Mouse (Mus musculus) skeletal muscle tissue, adult 2 months (tissue): ENCODE measurements at regions not wholly inside any gene's neighbourhood (a gene's known extent, or its start where the extent isn't known, plus 50 kb on each side); places are given as distances from the start of the nearest gene placed in this dataset.

Source experiments
- DNase-seq: peaks from one replicate; pipeline ENCODE4 v3.0.0-alpha.2; 2012; ENCODE audit warnings: low read depth, low spot score

GRCm38 (mm10) chr5:51840638-51841329 lies 273.3 kb upstream of the Ppargc1a start:
- peak; percentile 6 for DNase-seq

- DNase-seq: no peak
Observed at GRCm38 (mm10) chr5:51839292-51839691, 271.8 kb upstream of the Ppargc1a start.

- no peak for DNase-seq
Observed at GRCm38 (mm10) chr5:51830551-51830950, 263.0 kb upstream of the Ppargc1a start.

DNA sequence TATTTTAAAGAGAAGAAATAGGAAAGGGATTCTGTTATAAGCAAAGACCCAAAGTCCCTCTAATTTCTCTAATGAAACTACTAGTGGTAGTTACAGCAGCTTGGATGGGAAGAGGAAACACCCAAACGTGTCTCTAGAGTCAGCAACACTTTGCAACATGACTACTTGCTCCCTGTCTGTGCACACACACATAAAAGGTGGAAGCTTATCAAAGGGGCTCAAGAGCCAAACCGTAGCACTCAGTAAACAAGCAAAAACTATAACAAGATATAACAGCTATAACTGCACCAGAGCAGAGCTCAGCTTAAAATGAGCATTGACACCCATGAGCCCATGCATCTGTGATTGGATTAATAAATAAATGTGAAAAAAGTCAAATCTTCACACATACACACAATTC lies 262.5 kb upstream of the Ppargc1a start:
- no peak for DNase-seq

DNA sequence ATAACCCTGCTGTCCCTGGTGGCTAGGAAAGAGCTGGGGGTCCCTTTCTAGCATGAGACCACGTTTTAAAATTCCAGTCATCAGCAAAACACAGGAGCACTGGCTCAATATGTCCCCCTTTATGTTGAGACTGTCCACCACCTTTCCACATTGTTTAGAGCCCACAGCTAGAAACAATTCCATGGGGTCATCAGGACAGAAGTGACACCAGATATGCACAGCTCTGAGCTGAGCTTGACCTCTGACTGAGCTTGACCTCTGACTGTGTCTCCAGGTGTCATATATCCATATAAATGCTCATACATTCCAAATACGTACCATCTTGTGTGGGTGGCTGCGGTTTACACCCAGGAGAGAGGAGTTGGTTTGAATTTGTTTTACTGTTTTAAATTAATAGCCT lies 262.1 kb upstream of the Ppargc1a start:
- DNase-seq: no peak

- no peak for DNase-seq
Observed at GRCm38 (mm10) chr5:51829020-51829419, 261.5 kb upstream of the Ppargc1a start.

DNA sequence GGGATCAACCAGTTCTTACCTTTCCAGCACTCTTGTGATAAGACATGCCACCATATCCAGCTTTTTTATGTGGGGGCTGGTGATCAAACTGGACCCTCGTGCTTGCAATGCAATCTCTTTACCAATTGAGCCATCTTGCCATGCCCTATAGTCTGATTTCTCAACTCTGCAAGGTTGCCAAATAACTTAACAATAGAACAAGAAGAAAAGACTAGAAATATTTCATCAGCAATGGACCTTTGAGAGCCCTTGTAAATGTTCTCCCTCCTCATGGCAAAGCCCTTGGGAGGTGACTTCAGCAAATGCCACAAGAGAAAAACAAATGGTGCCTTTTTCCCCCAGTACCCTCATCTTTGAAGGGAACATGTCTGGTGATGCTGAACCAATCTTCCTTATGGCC lies 258.7 kb upstream of the Ppargc1a start:
- DNase-seq: no peak

GRCm38 (mm10) chr5:51825584-51826088 lies 258.1 kb upstream of the Ppargc1a start:
- no peak for DNase-seq

GRCm38 (mm10) chr5:51824731-51825130 lies 257.2 kb upstream of the Ppargc1a start:
- no peak for DNase-seq

GRCm38 (mm10) chr5:51823657-51824056 lies 256.1 kb upstream of the Ppargc1a start:
- no peak for DNase-seq

DNA sequence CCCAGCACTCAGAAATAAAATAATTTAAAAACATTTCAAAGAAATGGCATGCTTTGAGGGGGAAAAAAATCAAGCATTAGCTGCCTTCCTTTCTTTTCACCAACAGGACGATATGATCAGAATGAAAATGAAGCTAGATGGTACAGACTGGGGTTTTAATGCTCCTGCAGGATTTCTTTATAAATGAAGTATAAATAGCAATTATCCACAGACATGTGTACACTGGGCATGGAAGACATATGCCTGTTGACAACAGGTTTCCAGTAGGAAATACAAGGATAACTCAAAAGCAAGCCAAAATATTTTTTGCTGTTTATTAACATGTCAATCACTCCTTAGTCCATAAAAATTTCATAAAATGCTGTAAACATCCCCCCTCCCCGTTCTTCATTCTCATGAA lies 248.7 kb upstream of the Ppargc1a start:
- DNase-seq: no peak

DNA sequence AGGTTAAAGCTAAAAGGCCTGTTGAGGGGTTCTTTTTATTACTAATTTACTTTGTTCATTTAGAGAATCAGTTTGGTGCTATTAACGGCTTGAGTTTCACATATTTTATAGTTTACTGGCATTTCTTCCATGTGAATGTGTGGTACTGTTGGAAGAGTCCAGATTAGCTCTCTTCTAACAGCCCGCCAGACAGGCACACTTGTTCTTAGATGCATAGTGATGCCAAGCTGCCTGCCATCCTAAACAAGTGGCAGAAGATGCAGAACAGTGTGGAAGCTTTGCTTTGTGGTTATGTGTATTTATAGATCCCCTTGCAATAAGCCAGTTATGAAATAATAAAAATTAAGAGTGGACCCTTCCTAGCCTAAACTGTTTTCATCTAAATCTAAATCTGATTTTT lies 244.2 kb upstream of the Ppargc1a start:
- no peak for DNase-seq

DNA sequence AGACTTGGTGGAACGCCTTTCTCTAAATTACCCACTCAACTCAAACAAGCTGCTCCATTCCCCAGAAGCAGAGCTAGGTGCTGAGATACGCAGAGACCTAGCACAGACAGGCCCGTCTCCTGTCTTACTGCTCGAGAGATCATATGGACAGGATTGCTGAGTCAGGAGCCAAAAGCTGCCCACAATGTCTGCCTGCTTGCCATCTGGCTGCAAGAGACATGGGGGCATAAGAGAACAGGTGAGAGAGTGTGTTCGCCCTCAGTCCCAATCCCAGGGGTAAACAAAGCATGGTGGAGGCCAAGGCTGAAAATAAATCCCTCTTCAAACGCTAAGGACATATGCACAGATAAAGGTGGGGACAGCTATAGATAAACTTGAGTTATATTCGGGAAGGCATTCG lies 234.0 kb upstream of the Ppargc1a start:
- no peak for DNase-seq

DNA sequence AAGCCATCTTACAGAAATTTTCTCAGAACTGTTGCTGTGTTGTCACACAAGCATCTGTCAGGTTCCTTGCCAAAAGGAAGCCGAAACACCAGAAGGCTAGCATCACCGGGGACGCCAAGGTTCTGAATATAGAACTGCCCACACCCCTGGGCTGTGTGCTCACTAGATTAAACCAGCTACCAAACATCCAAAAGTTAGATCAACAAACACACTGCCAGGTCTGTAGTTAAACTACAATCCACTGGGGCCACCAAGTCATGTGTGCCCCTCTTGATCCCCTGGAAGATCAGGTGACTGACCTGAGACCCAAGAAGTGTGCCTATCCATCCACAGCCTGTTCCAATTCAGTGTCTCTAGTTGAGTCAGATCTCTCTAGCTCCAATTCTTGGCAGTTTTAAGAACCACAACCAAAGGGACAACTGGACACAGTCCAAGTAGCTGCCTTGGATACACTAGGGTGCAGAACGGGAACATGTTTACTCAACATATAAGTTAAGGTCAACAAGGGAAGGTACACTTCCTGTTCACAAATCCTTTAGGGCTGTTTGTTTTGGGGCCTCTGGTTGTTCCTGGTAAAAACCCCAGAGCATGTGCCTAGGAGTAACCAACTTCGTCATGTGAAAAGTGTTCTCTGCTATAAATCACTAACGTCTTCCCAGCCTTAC lies 232.0 kb upstream of the Ppargc1a start:
- DNase-seq: no peak

GRCm38 (mm10) chr5:51794097-51794496 lies 226.6 kb upstream of the Ppargc1a start:
- no peak for DNase-seq

DNA sequence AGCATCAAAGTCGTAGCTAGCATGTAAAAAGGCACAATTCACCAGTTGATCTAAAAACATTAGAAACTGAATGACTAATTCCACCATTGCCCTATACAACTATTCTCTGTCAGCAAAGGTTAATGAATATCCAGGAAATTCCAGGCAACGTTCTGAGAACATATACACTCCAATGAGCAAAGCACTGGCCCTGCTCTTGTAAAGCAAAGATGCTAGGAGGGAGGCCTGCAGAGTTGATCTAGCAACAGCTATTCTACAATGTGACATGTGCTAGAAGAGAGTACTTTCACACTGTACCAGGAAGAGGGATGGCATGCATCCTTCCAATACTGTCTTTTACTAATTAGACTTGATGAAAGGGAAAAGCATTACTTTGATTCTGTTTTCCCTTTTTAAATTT lies 225.4 kb upstream of the Ppargc1a start:
- DNase-seq: no peak

GRCm38 (mm10) chr5:51788768-51789167 lies 221.2 kb upstream of the Ppargc1a start:
- no peak for DNase-seq

- DNase-seq: no peak
Observed at GRCm38 (mm10) chr5:51783523-51783922, 216.0 kb upstream of the Ppargc1a start.

DNA sequence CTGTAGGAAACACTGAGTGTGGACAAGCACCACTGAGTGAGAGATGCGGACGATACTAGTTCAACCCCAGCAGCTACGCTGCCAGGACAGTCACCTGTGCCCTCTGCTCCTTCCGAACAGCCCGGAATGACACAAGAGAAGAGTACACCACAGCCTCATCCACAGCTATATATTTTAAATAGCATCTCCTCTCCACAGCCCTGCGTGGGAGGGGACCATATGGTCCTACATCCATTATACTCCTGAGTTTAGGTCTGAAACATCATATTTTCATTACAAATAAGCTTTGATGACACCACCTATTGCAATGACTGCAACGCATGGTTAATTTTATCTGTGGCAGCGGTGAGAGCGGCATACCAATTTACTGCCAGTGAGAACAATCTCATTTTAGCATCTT lies 215.6 kb upstream of the Ppargc1a start:
- DNase-seq: no peak

DNA sequence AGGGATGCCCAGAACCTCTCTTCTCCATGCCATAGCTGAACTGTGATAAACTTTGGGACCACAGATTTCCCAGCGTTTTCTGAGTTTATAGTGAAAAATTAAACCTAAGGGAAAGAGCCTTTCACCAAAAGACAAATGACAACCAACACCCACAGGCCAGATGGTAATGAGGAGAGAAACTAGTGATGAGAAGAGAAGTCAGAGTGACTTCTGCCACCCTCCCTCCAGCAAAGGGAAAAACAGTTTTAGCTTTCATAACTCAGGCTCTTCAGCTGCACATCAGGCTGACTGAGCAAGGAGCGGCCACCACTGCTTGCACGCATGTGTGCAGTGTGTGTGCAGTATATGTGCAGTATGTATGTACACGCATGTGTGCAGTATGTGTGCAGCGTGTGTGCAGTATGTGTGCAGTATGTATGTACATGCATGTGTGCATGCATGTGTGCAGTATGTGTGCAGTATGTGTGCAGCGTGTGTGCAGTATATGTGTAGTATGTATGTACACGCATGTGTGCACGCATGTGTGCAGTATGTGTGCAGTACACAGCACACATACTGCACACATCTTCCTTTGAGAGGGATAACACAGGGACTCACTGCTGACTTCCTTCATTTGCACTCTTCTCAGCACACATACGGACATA lies 208.1 kb upstream of the Ppargc1a start:
- DNase-seq: no peak

GRCm38 (mm10) chr5:51771655-51772054 lies 204.1 kb upstream of the Ppargc1a start:
- DNase-seq: no peak

GRCm38 (mm10) chr5:51766111-51766510 lies 198.6 kb upstream of the Ppargc1a start:
- DNase-seq: no peak

- no peak for DNase-seq
Observed at GRCm38 (mm10) chr5:51764416-51764815, 196.9 kb upstream of the Ppargc1a start.
